Mouse (Mus musculus): ENCODE measurements around the gene Spaca4.
A peak's percentile ranks its signal among the peaks of the same experiment; 100 is the strongest.

Gene Spaca4

GRCm38 (mm10) chr7:45713396-45713795, 12.2 kb downstream of the Spaca4 start:
- DNase-seq (ENCODE audit: low read depth, low spot score), result no peak

GRCm38 (mm10) chr7:45712022-45712757, 13.4 kb downstream of the Spaca4 start:
- DNase-seq (ENCODE audit: low read depth, low spot score), result no peak

- DNase-seq (ENCODE audit: low read depth, low spot score), result no peak
These were observed 14.1 kb downstream of the Spaca4 start for GRCm38 (mm10) chr7:45711316-45712021.

DNA sequence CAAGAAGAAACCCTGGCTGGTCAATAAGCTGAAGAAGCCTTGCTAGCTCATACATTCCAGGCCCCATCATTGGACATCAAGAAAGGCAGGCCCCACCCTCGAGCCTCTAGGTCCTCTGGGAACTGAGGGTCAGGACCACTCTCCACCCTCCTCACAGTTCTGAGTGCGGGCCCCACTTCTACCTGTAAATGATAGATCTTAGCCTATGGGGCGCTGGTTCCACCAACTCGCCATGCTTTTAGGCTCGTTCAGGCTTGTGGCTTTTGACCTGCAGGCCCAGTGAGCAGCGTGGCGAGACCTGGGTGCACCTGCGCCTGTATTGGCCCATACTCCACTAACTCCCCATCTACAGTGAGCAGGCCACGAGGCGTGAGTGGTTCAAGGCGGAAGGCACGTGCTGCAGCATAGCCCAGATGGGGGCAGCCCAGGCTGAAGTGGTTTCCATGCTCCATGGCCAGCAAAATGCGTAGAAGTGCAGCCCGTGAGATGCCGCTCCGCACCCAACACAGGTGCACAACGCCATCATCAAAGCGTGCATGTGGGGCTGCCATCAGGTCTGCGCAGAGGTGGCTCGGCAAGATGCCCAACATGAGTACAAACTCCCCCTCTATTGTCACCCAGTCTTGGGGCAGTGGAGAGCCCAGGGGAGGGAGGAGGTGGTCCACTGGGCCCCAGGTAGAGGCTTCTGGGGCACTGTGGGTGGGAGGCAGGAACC, 15.0 kb downstream of the Spaca4 start:
- DNase-seq (ENCODE audit: low read depth, low spot score), result no peak

DNA sequence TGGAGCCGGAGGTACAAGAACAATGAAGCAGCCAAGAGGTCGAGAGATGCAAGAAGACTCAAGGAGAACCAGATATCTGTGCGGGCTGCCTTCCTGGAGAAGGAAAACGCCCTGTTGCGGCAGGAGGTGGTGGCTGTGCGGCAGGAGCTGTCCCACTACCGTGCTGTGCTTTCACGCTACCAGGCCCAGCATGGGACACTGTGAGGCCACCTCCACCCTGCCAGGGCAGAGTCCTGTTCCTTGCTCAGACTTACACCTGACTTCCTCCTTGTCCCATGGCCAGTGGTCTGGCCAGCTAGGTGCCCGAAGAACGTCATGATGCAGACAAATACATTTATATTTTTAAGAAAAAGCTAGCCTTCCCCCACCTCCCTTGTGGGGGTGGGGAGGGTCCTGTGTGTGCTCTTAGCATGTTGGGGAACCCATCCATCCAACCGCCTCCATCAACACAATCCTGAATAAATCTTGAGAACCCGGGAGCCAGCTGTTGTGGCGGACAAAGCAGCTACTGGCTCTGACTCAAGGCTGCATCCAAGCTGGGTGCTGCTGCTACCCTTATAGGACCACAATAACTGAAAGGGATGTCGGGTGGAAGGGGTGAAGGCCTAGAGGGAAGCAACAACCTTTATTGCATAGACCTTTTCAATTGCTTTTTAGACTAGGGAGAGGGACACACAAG, 15.8 kb downstream of the Spaca4 start:
- DNase-seq (ENCODE audit: low read depth, low spot score), result no peak

DNA sequence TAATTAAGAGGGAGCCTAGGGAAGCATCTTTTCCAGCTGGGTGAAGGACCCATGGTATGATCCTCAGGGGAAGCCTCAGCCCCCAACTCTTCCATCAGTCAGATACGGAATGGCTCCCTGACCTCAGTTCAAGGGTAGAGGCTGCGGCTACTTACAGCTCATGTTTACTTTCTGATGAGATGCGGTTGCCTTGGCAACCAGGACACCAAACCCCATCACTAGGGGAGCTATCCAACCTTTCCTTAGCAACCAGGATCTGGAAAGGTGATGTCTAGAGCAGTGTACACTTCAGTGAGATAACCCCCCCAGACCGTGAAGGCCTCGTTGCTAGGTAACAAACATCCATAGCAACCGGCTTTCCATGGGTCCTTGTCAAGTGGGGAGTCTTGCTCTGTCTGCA, 16.6 kb downstream of the Spaca4 start:
- no peak for DNase-seq (ENCODE audit: low read depth, low spot score)

GRCm38 (mm10) chr7:45708221-45708761, 17.3 kb downstream of the Spaca4 start:
- no peak for DNase-seq (ENCODE audit: low read depth, low spot score)

DNA sequence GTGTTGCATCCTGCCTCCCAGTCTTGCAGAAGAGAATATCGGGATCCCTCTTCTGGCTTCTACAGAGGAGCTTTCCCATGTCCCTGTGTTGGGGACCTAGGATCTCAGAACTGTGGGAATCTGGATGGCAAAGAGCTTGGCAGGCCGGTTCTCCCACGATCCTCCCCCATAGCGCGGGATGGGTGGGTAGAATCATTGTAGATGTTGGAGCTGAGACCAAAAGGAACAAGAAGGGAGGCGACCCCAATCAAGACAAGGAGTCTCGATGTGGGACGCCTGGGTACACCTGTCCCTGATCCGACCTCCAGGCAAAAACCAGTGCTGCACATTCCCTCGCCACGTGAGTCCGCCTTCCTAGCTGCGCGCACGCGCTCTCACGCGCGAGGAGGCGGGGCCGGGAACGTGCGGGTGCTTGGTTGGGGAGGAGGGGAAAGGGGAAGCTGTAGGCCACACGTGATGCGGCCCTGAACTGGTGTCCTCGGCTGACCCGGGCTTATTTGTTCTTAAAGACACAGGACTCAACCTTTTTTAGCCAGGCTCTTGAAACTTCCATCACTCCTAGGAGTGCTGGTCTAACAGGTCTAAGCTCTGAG, 18.1 kb downstream of the Spaca4 start:
- DNase-seq (ENCODE audit: low read depth, low spot score), result no peak

- no peak for DNase-seq (ENCODE audit: low read depth, low spot score)
These were observed 18.8 kb downstream of the Spaca4 start for GRCm38 (mm10) chr7:45706721-45707241.

DNA sequence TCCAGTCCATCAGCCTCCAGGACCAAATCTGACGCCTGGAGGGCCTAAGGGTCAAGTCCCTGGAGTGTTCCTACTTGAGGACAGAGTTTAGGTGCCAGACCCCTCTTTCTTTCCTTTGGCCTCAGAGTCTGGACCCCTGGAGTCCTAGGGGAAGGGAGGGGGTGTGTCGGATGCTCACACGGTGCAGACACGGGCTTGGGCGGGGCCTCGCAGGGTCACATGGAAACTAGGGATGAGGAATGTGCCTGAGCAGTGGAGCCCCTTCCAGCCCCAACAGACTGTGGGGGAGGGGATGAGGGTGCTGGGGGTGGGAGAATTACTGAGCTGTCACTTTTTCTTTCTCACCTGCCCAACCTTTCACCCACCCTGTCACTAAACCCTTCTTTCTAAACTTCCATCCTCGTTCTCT, 19.7 kb downstream of the Spaca4 start:
- DNase-seq (ENCODE audit: low read depth, low spot score), result no peak

GRCm38 (mm10) chr7:45705443-45705864, 20.2 kb downstream of the Spaca4 start:
- no peak for DNase-seq (ENCODE audit: low read depth, low spot score)

GRCm38 (mm10) chr7:45704730-45705442, 20.7 kb downstream of the Spaca4 start, which contains the start of gene Dbp:
Dbp (plus strand) TSS chr7:45705088.
- peak; percentile 96 for DNase-seq (ENCODE audit: low read depth, low spot score)

DNA sequence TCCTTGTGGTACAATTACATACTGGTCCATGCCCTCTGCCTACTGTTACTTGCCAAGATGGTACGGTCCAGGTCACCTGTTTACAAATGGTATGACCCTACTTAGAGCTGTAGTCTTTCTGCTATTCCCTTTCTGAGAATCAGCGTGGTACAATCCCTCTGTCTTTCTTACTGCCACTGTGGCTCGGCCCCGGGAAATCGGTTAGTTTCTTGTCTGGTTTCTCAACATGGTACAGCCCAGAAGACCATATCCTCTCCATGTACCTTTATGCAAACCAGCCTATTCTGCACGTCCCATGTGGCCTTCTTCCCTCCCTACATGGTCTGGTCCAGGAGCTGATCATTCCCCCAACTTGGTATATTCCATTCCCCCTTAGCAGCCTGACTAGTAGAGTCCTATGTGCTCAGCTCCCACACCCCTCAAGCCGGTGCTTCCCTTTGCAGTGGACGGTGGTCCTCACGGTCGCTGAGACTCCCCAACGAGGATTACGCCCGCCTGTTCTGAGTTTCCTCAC, 21.5 kb downstream of the Spaca4 start:
- DNase-seq (ENCODE audit: low read depth, low spot score), result no peak

- no peak for DNase-seq (ENCODE audit: low read depth, low spot score)
These were observed 22.0 kb downstream of the Spaca4 start for GRCm38 (mm10) chr7:45703521-45704033.

GRCm38 (mm10) chr7:45702809-45703520, 22.6 kb downstream of the Spaca4 start:
- DNase-seq (ENCODE audit: low read depth, low spot score), result no peak

DNA sequence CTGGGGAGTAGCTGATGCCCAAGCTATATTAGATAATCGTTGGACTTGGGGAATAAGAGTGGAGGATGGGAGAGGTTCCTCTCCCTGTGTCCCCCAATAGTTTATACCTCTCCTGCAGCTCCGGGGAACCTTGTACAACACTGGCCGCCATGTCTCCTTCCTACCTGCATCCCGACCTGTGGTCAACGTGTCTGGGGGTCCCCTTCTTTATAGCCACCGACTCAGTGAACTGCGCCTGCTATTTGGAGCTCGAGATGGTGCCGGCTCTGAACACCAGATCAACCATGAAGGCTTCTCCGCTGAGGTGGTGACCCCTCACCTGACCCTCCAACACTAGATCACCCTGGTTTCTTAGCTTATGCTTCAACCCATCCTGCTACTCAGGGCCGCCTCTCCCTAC, 23.3 kb downstream of the Spaca4 start:
- no peak for DNase-seq (ENCODE audit: low read depth, low spot score)

- no peak for DNase-seq (ENCODE audit: low read depth, low spot score)
These were observed 24.0 kb downstream of the Spaca4 start for GRCm38 (mm10) chr7:45701607-45702006.

GRCm38 (mm10) chr7:45701072-45701471, 24.5 kb downstream of the Spaca4 start:
- DNase-seq (ENCODE audit: low read depth, low spot score), result no peak
